In the genomic region with DNA sequence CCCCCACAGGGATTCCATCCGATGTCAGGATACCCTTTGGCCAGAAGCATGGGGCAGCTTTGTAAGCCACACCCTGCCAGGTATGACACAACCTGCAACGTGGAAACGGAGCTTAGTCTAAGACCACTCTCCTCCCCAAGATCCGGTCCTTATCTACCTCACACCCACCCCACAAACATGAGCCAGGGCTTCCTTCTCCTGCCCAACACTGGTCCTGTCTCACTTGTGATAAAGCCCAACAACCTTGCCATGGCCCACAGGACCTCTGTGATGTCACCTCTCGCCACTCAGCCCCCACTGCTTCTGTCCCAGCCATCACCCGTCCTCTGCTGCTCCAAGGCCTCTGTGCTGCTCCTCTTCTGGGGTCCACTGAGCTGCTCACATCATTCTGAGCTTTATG, we compare ENCODE assay signal across 20 mouse cellular contexts. TPM values are rescaled to one million over a fixed set of nuclear protein-coding genes. Genes with fewer than 3 reads are reported as not detected.
DNase-seq lines count a peak whose midpoint lies in the region; ATAC-seq lines count a peak whose summit lies in the region.
"Had no signal": no experiment of that assay in that cellular context is flagged by ENCODE, and none has a peak within 500 bp of the region (broad histone marks: within the 10 kb centered on the region; RNA-seq: fewer than 3 reads in every experiment).

No protein-coding gene starts in this region.

- H3K9me3 ChIP-seq in intestine, embryonic 16.5 days (ENCODE audit: control insufficient read depth, low read length), result no peaks in the 10 kb centered on the region
- H3K9me3 ChIP-seq: embryonic facial prominence, embryonic 10.5 days; embryonic facial prominence, embryonic 12.5 days; forebrain, embryonic 13.5 days; forebrain, embryonic 15.5 days had no signal

- ATAC-seq in megakaryocyte progenitor cell, adult 5-6 weeks (replicated peaks; ENCODE audit: poor library complexity), result peak; percentile 40
- ATAC-seq in intestine, embryonic 16.5 days, result no peak
- ATAC-seq: forebrain, embryonic 13.5 days; forebrain, embryonic 15.5 days; forebrain, postnatal 0 days had no signal

- no peak overlapping the region for H3K4me2 ChIP-seq in intestine, embryonic 16.5 days (ENCODE audit: low read depth, low read length)
- H3K4me2 ChIP-seq: embryonic facial prominence, embryonic 12.5 days; forebrain, embryonic 13.5 days; forebrain, embryonic 15.5 days had no signal

- no peak overlapping the region for H3K27ac ChIP-seq in intestine, embryonic 16.5 days (ENCODE audit: low read length)
- H3K27ac ChIP-seq: embryonic facial prominence, embryonic 10.5 days; embryonic facial prominence, embryonic 12.5 days; forebrain, embryonic 13.5 days; forebrain, embryonic 15.5 days had no signal

- peaks cover 4% of the 10 kb centered on the region; the same call in 1 of the 2 replicates for H3K27me3 ChIP-seq in intestine, embryonic 16.5 days (replicated peaks; ENCODE audit: control insufficient read depth, insufficient read depth, low read length)
- H3K27me3 ChIP-seq: forebrain, embryonic 13.5 days; forebrain, embryonic 15.5 days had no signal

- no peaks in the 10 kb centered on the region for H3K36me3 ChIP-seq in intestine, embryonic 16.5 days (ENCODE audit: control insufficient read depth, insufficient read depth, low read length)
- H3K36me3 ChIP-seq: embryonic facial prominence, embryonic 10.5 days; embryonic facial prominence, embryonic 12.5 days; forebrain, embryonic 15.5 days had no signal

- no peak overlapping the region for H3K4me3 ChIP-seq in intestine, embryonic 16.5 days (ENCODE audit: low read length)
- H3K4me3 ChIP-seq: embryonic facial prominence, embryonic 10.5 days; embryonic facial prominence, embryonic 12.5 days; forebrain, embryonic 13.5 days; forebrain, embryonic 15.5 days had no signal

- no peak overlapping the region for H3K9ac ChIP-seq in intestine, embryonic 16.5 days (ENCODE audit: low read depth, low read length)
- H3K9ac ChIP-seq: embryonic facial prominence, embryonic 12.5 days; forebrain, embryonic 15.5 days; forebrain, postnatal 0 days had no signal

- DNase-seq in 416B (ENCODE audit: low read depth) (peak; percentile 24), MEL-GATA-1-ER (ENCODE audit: extremely low read depth, low read depth) (peak; percentile 35)
- DNase-seq in kidney, adult 18-20 months, result no peak
- DNase-seq in gastrocnemius, adult 18-20 months (ENCODE audit: low spot score), result no peak
- DNase-seq: adrenal gland, adult 2 months; adrenal gland, postnatal 10 days; adrenal gland, postnatal 25 days; cerebellum, adult 11 months; cerebellum, adult 18-20 months; cerebellum, adult 8-10 months; cerebellum, adult 9-11 months; cerebellum, postnatal 14 days; cerebellum, postnatal 36 days; forebrain, postnatal 0 days had no signal

- no peaks in the 10 kb centered on the region for H3K4me1 ChIP-seq in intestine, embryonic 16.5 days (ENCODE audit: control insufficient read depth, insufficient read depth, low read length)

- WGBS in intestine, embryonic 16.5 days, result 75% methylated on average over 6 of the region's 6 CpGs

RNA-seq across cellular contexts. Expression of a gene that starts 49.8 kb away (rescaled TPM):
- 0.24 and 1.1 TPM in 2 replicates for total RNA-seq in megakaryocyte progenitor cell, adult 5-6 weeks (2015)
- total RNA-seq in megakaryocyte progenitor cell, adult 5-6 weeks (2017), result 0.12 and 0.44 TPM in 2 replicates
- polyA plus RNA-seq in intestine, embryonic 16.5 days (2015; fragmentation: Nextera tagmentation; extraction: Ambion mirVana), result 0.66 and 0.82 TPM in 2 replicates
- total RNA-seq in gastrocnemius, adult 18-20 months (2021), result 1,000 to 10,000 TPM; 1,704 to 1,734 TPM
- polyA plus RNA-seq: adrenal gland, adult 2 months had no signal

RNA-seq across cellular contexts. Expression of a gene that starts 59.4 kb away (rescaled TPM):
- total RNA-seq in megakaryocyte progenitor cell, adult 5-6 weeks (2015), result 1.8 and 3.3 TPM in 2 replicates
- 1.5 and 7.2 TPM in 2 replicates for total RNA-seq in megakaryocyte progenitor cell, adult 5-6 weeks (2017)
- 0.43 and 0.59 TPM in 2 replicates for polyA plus RNA-seq in intestine, embryonic 16.5 days (2015; fragmentation: Nextera tagmentation; extraction: Ambion mirVana)
- total RNA-seq in gastrocnemius, adult 18-20 months (2021), result under 1 TPM; 0.52 to 0.62 TPM

Comparison
In these comparisons a context has a peak if more than half of its experiments do, and no peak if none do; other contexts are left out.
1. DNase-seq: peak in 416B (single experiment) and MEL-GATA-1-ER (single experiment); none in kidney, adult 18-20 months (single experiment) and gastrocnemius, adult 18-20 months (single experiment).
2. RNA of a gene that starts 49.8 kb away (total RNA-seq): 1,704 to 1,734 TPM in gastrocnemius, adult 18-20 months; 0.12 to 1.1 TPM in megakaryocyte progenitor cell, adult 5-6 weeks; every median in the first group is over 100 times any median in the second.